Mouse (Mus musculus) heart, embryonic 10.5 days (tissue): ENCODE results near the gene Timm13. TPM values are rescaled to one million over a fixed set of nuclear protein-coding genes. Genes with fewer than 3 reads are reported as not detected.

ENCODE experiments used
- DNase-seq: peaks from one replicate; pipeline ENCODE4 v3.0.0-alpha.2; 2017; ENCODE audit warnings: low spot score
- H3K27ac ChIP-seq: fragments of 300-500 bp; sonication (generic); 2 replicates; pipeline ENCODE4 v1.5.1; 2016; ENCODE audit warnings: mild to moderate bottlenecking
- H3K27me3 ChIP-seq: fragments of 300-500 bp; sonication (generic); 2 replicates; pipeline ENCODE4 v1.6.1; 2016; ENCODE audit warnings: mild to moderate bottlenecking; ENCODE audit not compliant: poor library complexity, insufficient read depth, severe bottlenecking
- H3K36me3 ChIP-seq: fragments of 300-500 bp; sonication (generic); 2 replicates; pipeline ENCODE4 v1.6.1; 2016; ENCODE audit warnings: mild to moderate bottlenecking, moderate library complexity
- H3K4me1 ChIP-seq: fragments of 300-500 bp; sonication (generic); 2 replicates; pipeline ENCODE4 v1.6.1; 2016; ENCODE audit warnings: mild to moderate bottlenecking
- H3K4me3 ChIP-seq: fragments of 300-500 bp; sonication (generic); 2 replicates; pipeline ENCODE4 v1.5.1; 2016; ENCODE audit warnings: mild to moderate bottlenecking, moderate library complexity
- H3K9me3 ChIP-seq: fragments of 300-500 bp; sonication (generic); 2 replicates; pipeline ENCODE4 v1.6.1; 2016; ENCODE audit warnings: mild to moderate bottlenecking, moderate library complexity
- WGBS: fragments of 180-500 bp; shearing (Covaris S2); methylation state at CpG from one replicate; pipeline ENCODE4 v1.1.7; 2016; 5-methylcytosine and 5-hydroxymethylcytosine counted together
- polyA plus RNA-seq: library from polyadenylated mRNA; unstranded; fragments of >200 nt; fragmentation: Nextera tagmentation; extraction: Ambion mirVana; gene quantifications from 2 replicates; pipeline ENCODE4 v1.2.1, GENCODE M21; 2016

The Timm13 gene
- polyA plus RNA-seq, 1 experiment from 2014 or later = 363 TPM

- no peaks in the 10 kb centered on the region for H3K36me3 ChIP-seq
- no peaks in the 10 kb centered on the region for H3K9me3 ChIP-seq
- 1% methylated on average over 45 of the region's 45 CpGs for WGBS
- peak overlapping the region; percentile 74 for H3K4me3 ChIP-seq
- peak overlapping the region; percentile 84 for H3K27ac ChIP-seq
- H3K4me1 ChIP-seq = peaks cover 69% of the 10 kb centered on the region
- peaks cover 50% of the 10 kb centered on the region for H3K27me3 ChIP-seq
- no peak for DNase-seq
Measured at GRCm38 (mm10) chr10:80930361-80931152, 29.8 kb upstream of the Timm13 start.

GRCm38 (mm10) chr10:80929299-80930226 lies 28.8 kb upstream of the Timm13 start, which contains the start of gene Gadd45b:
Gene Gadd45b (plus strand): TSS chr10:80930073.
- Histone ChIP-seq H3K4me3 (peak within 1 kb of the TSS; percentile 74), H3K9me3 (no peaks in the 10 kb centered on the region), H3K4me1 (peaks cover 62% of the 10 kb centered on the region), H3K36me3 (no peaks in the 10 kb centered on the region), H3K27me3 (peaks cover 42% of the 10 kb centered on the region), H3K27ac (peak within 1 kb of the TSS; percentile 92)
- WGBS = under 1% methylated on average over 56 of the region's 56 CpGs
- peak; percentile 99 for DNase-seq

- Histone ChIP-seq H3K27ac (peak overlapping the region; percentile 92), H3K36me3 (no peaks in the 10 kb centered on the region), H3K27me3 (peaks cover 34% of the 10 kb centered on the region), H3K4me1 (peaks cover 55% of the 10 kb centered on the region), H3K9me3 (no peaks in the 10 kb centered on the region), H3K4me3 (peak overlapping the region; percentile 74)
- peak; percentile 95 for DNase-seq
- under 1% methylated on average over 48 of the region's 48 CpGs for WGBS
Measured at GRCm38 (mm10) chr10:80928586-80929298, 28.0 kb upstream of the Timm13 start.

- Histone ChIP-seq H3K4me1 (peaks cover 34% of the 10 kb centered on the region), H3K27ac (no peak overlapping the region), H3K4me3 (no peak overlapping the region), H3K36me3 (no peaks in the 10 kb centered on the region), H3K9me3 (no peaks in the 10 kb centered on the region), H3K27me3 (peaks cover 2% of the 10 kb centered on the region; the same call in 1 of the 2 replicates)
- DNase-seq = no peak
- 41% methylated on average over 3 of the region's 3 CpGs for WGBS
Measured at GRCm38 (mm10) chr10:80925472-80925871, 24.7 kb upstream of the Timm13 start.

GRCm38 (mm10) chr10:80921923-80922322 lies 21.2 kb upstream of the Timm13 start:
- H3K4me1 ChIP-seq = peaks cover 26% of the 10 kb centered on the region
- H3K36me3 ChIP-seq = no peaks in the 10 kb centered on the region
- 4% methylated on average over 16 of the region's 16 CpGs for WGBS
- H3K9me3 ChIP-seq = no peaks in the 10 kb centered on the region
- DNase-seq = no peak
- H3K27me3 ChIP-seq = no peaks in the 10 kb centered on the region
- peak overlapping the region; percentile 55 for H3K4me3 ChIP-seq
- peak overlapping the region; percentile 81 for H3K27ac ChIP-seq

GRCm38 (mm10) chr10:80917779-80918434 lies 17.1 kb upstream of the Timm13 start, which contains the start of gene Lmnb2:
Gene Lmnb2 (minus strand): TSS chr10:80918245.
- WGBS = under 1% methylated on average over 61 of the region's 61 CpGs
- Histone ChIP-seq H3K9me3 (no peaks in the 10 kb centered on the region), H3K27me3 (no peaks in the 10 kb centered on the region), H3K27ac (peak within 1 kb of the TSS; percentile 93), H3K4me1 (peaks cover 52% of the 10 kb centered on the region), H3K4me3 (peak within 1 kb of the TSS; percentile 97), H3K36me3 (peaks cover 30% of the 10 kb centered on the region)
- DNase-seq = peak; percentile 87

- 2% methylated on average over 15 of the region's 15 CpGs for WGBS
- H3K4me3 ChIP-seq = peak overlapping the region; percentile 97
- H3K27me3 ChIP-seq = no peaks in the 10 kb centered on the region
- H3K36me3 ChIP-seq = peaks cover 35% of the 10 kb centered on the region
- DNase-seq = no peak
- H3K9me3 ChIP-seq = no peaks in the 10 kb centered on the region
- H3K4me1 ChIP-seq = peaks cover 54% of the 10 kb centered on the region
- H3K27ac ChIP-seq = peak overlapping the region; percentile 93
Measured at GRCm38 (mm10) chr10:80917336-80917778, 16.6 kb upstream of the Timm13 start.

- DNase-seq = no peak
- no peaks in the 10 kb centered on the region for H3K9me3 ChIP-seq
- peaks cover 50% of the 10 kb centered on the region for H3K36me3 ChIP-seq
- no peak overlapping the region for H3K4me3 ChIP-seq
- H3K27me3 ChIP-seq = no peaks in the 10 kb centered on the region
- 80% methylated on average over 4 of the region's 4 CpGs for WGBS
- peaks cover 44% of the 10 kb centered on the region for H3K4me1 ChIP-seq
- no peak overlapping the region for H3K27ac ChIP-seq
Measured at GRCm38 (mm10) chr10:80915736-80916135, 15.0 kb upstream of the Timm13 start.

- Histone ChIP-seq H3K4me3 (no peak overlapping the region), H3K27ac (no peak overlapping the region), H3K27me3 (no peaks in the 10 kb centered on the region), H3K9me3 (no peaks in the 10 kb centered on the region), H3K4me1 (peaks cover 44% of the 10 kb centered on the region), H3K36me3 (peaks cover 55% of the 10 kb centered on the region)
- 69% methylated on average over 2 of the region's 2 CpGs for WGBS
- no peak for DNase-seq
Measured at GRCm38 (mm10) chr10:80915260-80915659, 14.5 kb upstream of the Timm13 start.

GRCm38 (mm10) chr10:80914253-80914656 lies 13.5 kb upstream of the Timm13 start:
- no peaks in the 10 kb centered on the region for H3K27me3 ChIP-seq
- H3K4me1 ChIP-seq = peaks cover 44% of the 10 kb centered on the region
- DNase-seq = no peak
- 88% methylated on average over 5 of the region's 5 CpGs for WGBS
- no peak overlapping the region for H3K4me3 ChIP-seq
- no peaks in the 10 kb centered on the region for H3K9me3 ChIP-seq
- H3K36me3 ChIP-seq = peaks cover 65% of the 10 kb centered on the region
- H3K27ac ChIP-seq = peak overlapping the region; percentile 32; the same call in 1 of the 2 replicates

- no peak overlapping the region for H3K27ac ChIP-seq
- no peak for DNase-seq
- H3K36me3 ChIP-seq = peaks cover 73% of the 10 kb centered on the region
- H3K4me3 ChIP-seq = no peak overlapping the region
- WGBS = 77% methylated on average over 8 of the region's 8 CpGs
- peaks cover 42% of the 10 kb centered on the region for H3K4me1 ChIP-seq
- no peaks in the 10 kb centered on the region for H3K9me3 ChIP-seq
- H3K27me3 ChIP-seq = no peaks in the 10 kb centered on the region
Measured at GRCm38 (mm10) chr10:80913364-80914011, 12.7 kb upstream of the Timm13 start.
